Mouse (Mus musculus) heart, adult 8-10 months (tissue): Measurements from ENCODE around the gene Gtsf1l. TPM values are rescaled to one million over a fixed set of nuclear protein-coding genes. Genes with fewer than 3 reads are reported as not detected.

Experiments
- DNase-seq: peaks from one replicate; pipeline ENCODE4 v3.0.0; 2022; ENCODE audit warnings: low spot score
- microRNA-seq: library from miRNA; unstranded; fragments of <30 nt; microRNA quantifications from one replicate; pipeline ENCODE4 v1.2.0, GENCODE M21; 2022
- total RNA-seq, 4 experiments: library from RNA; stranded (reverse); gene quantifications; 2 replicates each; pipeline ENCODE4 v1.2.4; 2022

The Gtsf1l gene
- total RNA-seq, 4 experiments from 2014 or later: not detected

GRCm38 (mm10) chr2:163052101-163052500 is 35.6 kb downstream of the Gtsf1l start:
- DNase-seq: no peak

- DNase-seq: no peak
Measured at GRCm38 (mm10) chr2:163051691-163052090, 36.0 kb downstream of the Gtsf1l start.

- DNase-seq: no peak
Measured at GRCm38 (mm10) chr2:163049116-163049515, 38.5 kb downstream of the Gtsf1l start.

- peak; percentile 53 for DNase-seq
Measured at GRCm38 (mm10) chr2:163048125-163048524, 39.5 kb downstream of the Gtsf1l start.

- DNase-seq: no peak
Measured at GRCm38 (mm10) chr2:163039940-163040339, 47.7 kb downstream of the Gtsf1l start.

Small RNAs within 50 kb of the gene (microRNA-seq; reads per million reads assigned to microRNA genes)
- gene Gm22174 (not detected), gene Mir7003 (not detected)

Other genes starting within 250 kb of the Gtsf1l start
- 10 to 100 TPM; 53.4 to 66.5 (median 60.8) TPM for gene Srsf6, start 156.3 kb downstream of the Gtsf1l start, total RNA-seq
- not detected for gene L3mbtl1, start 144.4 kb downstream of the Gtsf1l start, total RNA-seq
- gene Sgk2, start 100.5 kb downstream of the Gtsf1l start, total RNA-seq: not detected
- gene Ift52, start 70.5 kb downstream of the Gtsf1l start, total RNA-seq: 10 to 100 TPM; 19.3 to 25.0 (median 22.8) TPM
- gene Mybl2, start 33.2 kb downstream of the Gtsf1l start, total RNA-seq: under 1 TPM in 3 of 4 experiments, not detected in 1; 0.08 to 0.41 (median 0.26) TPM
- 1 to 10 TPM in 2 of 4 experiments, under 1 TPM in 2; 0.66 to 2.7 (median 1.0) TPM for gene Tox2, start 115.3 kb upstream of the Gtsf1l start, total RNA-seq